Mouse (Mus musculus): ENCODE results near the gene Pqlc3. TPM values are rescaled to one million over a fixed set of nuclear protein-coding genes. Genes with fewer than 3 reads are reported as not detected.

The Pqlc3 gene
- total and polyA plus RNA-seq, 3 experiments: 5.2 to 13.1 TPM; not detected in 1

- TF ChIP-seq CHD2 (IDR thresholded peaks at IDR 0.05; ENCODE audit: low read length): no peak
- no peak for TF ChIP-seq MXI1 (IDR thresholded peaks at IDR 0.05; ENCODE audit: low read depth, low read length)
- TF ChIP-seq UBTF (IDR thresholded peaks at IDR 0.05; ENCODE audit: borderline replicate concordance, insufficient read depth, low read depth, low read length): no peak
- TF ChIP-seq ZC3H11A (IDR thresholded peaks at IDR 0.05; ENCODE audit: low read depth, low read length): no peak
- no peak for TF ChIP-seq USF2 (IDR thresholded peaks at IDR 0.05; ENCODE audit: borderline replicate concordance in 1 of 2, insufficient read depth in 1 of 2, low read depth in 1 of 2, low read length in 2 of 2)
- no peak for TF ChIP-seq ZKSCAN1 (IDR thresholded peaks at IDR 0.05; ENCODE audit: low read depth, low read length)
- no peak for TF ChIP-seq HCFC1 (IDR thresholded peaks at IDR 0.05; ENCODE audit: low read depth, low read length)
- no peak for TF ChIP-seq SIN3A (IDR thresholded peaks at IDR 0.05; ENCODE audit: low read length)
- no peak for TF ChIP-seq TCF12 (IDR thresholded peaks at IDR 0.05; ENCODE audit: low read depth, low read length)
- TF ChIP-seq RCOR1 (IDR thresholded peaks at IDR 0.05; ENCODE audit: low read depth, low read length): no peak
- TF ChIP-seq POLR2A (IDR thresholded peaks at IDR 0.05; ENCODE audit: control insufficient read depth in 1 of 2, insufficient read depth in 1 of 2, low read depth in 1 of 2, low read length in 2 of 2, poor library complexity in 1 of 2): no peak
- no peak for TF ChIP-seq SMC3 (IDR thresholded peaks at IDR 0.05; ENCODE audit: low read depth, low read length)
- TF ChIP-seq MAFK (IDR thresholded peaks at IDR 0.05; ENCODE audit: borderline replicate concordance, low read depth, low read length): no peak
- no peaks in the 10 kb centered on the region for H3K9me3 ChIP-seq (replicated peaks; ENCODE audit: insufficient read depth, low read length)
- H3K27me3 ChIP-seq (ENCODE audit: control insufficient read depth in 1 of 2, insufficient read depth in 2 of 2, low read length in 2 of 2): no peaks in the 10 kb centered on the region
- no peak overlapping the region for H3K9ac ChIP-seq (ENCODE audit: control insufficient read depth, low read depth, low read length, poor library complexity, severe bottlenecking)
- H3K36me3 ChIP-seq (ENCODE audit: control insufficient read depth in 1 of 2, insufficient read depth in 2 of 2, low read length in 2 of 2): peaks cover 2 to 14% of the 10 kb centered on the region in 2 experiments
- H3K4me1 ChIP-seq (ENCODE audit: control insufficient read depth in 1 of 2, insufficient read depth in 2 of 2, low read length in 2 of 2): no peaks in the 10 kb centered on the region
- no peak overlapping the region for H3K4me3 ChIP-seq (ENCODE audit: control insufficient read depth in 1 of 2, insufficient read depth in 1 of 2, low read depth in 2 of 2, low read length in 2 of 2)
- no peaks in the 10 kb centered on the region for H3K79me2 ChIP-seq (ENCODE audit: control insufficient read depth, insufficient read depth, low read length, poor library complexity)
- DNase-seq (ENCODE audit: low read depth, low spot score): no peak
- H3K27ac ChIP-seq (ENCODE audit: control insufficient read depth, low read depth, low read length): no peak overlapping the region
Observed at GRCm38 (mm10) chr12:16948239-16948638, 52.0 kb downstream of the Pqlc3 start.

GRCm38 (mm10) chr12:16941976-16942375 lies 58.2 kb downstream of the Pqlc3 start:
- Histone ChIP-seq H3K79me2 (ENCODE audit: control insufficient read depth, insufficient read depth, low read length, poor library complexity) (no peaks in the 10 kb centered on the region), H3K27ac (ENCODE audit: control insufficient read depth, low read depth, low read length) (peak overlapping the region; percentile 28; the same call in 1 of the 2 replicates), H3K4me1 (ENCODE audit: control insufficient read depth in 1 of 2, insufficient read depth in 2 of 2, low read length in 2 of 2) (peaks cover 0 to 5% of the 10 kb centered on the region in 2 experiments; a peak in 2 of 4 replicates), H3K9ac (ENCODE audit: control insufficient read depth, low read depth, low read length, poor library complexity, severe bottlenecking) (no peak overlapping the region), H3K36me3 (ENCODE audit: control insufficient read depth in 1 of 2, insufficient read depth in 2 of 2, low read length in 2 of 2) (peaks cover 12 to 16% of the 10 kb centered on the region in 2 experiments), H3K27me3 (ENCODE audit: control insufficient read depth in 1 of 2, insufficient read depth in 2 of 2, low read length in 2 of 2) (no peaks in the 10 kb centered on the region), H3K9me3 (replicated peaks; ENCODE audit: insufficient read depth, low read length) (no peaks in the 10 kb centered on the region), H3K4me3 (ENCODE audit: control insufficient read depth in 1 of 2, insufficient read depth in 1 of 2, low read depth in 2 of 2, low read length in 2 of 2) (no peak overlapping the region)
- peak; percentile 78 for DNase-seq (ENCODE audit: low read depth, low spot score)
- no peak for TF ChIP-seq NELFE (IDR thresholded peaks at IDR 0.05; ENCODE audit: low read depth, low read length)
- TF ChIP-seq ZNF384 (IDR thresholded peaks at IDR 0.05; ENCODE audit: low read depth, low read length): peak; percentile 93
- TF ChIP-seq MYB (IDR thresholded peaks at IDR 0.05; ENCODE audit: low read depth, low read length): no peak
- TF ChIP-seq ZC3H11A (IDR thresholded peaks at IDR 0.05; ENCODE audit: low read depth, low read length): no peak
- no peak for TF ChIP-seq MXI1 (IDR thresholded peaks at IDR 0.05; ENCODE audit: low read depth, low read length)
- no peak for TF ChIP-seq TBP (IDR thresholded peaks at IDR 0.05; ENCODE audit: low read depth, low read length)
- TF ChIP-seq POLR2AphosphoS5 (IDR thresholded peaks at IDR 0.05; ENCODE audit: borderline replicate concordance, low read depth, low read length): no peak
- TF ChIP-seq CTCF (IDR thresholded peaks at IDR 0.05 in 2 of 3, conservative IDR thresholded peaks at IDR 0.05 in 1 of 3; ENCODE audit: control insufficient read depth in 1 of 3, insufficient read depth in 1 of 3, low read depth in 2 of 3, low read length in 3 of 3, poor library complexity in 1 of 3, severe bottlenecking in 1 of 3): no peak
- TF ChIP-seq RAD21 (IDR thresholded peaks at IDR 0.05; ENCODE audit: low read depth, low read length): no peak
- TF ChIP-seq MAX (IDR thresholded peaks at IDR 0.05; ENCODE audit: low read length): no peak
- no peak for TF ChIP-seq POLR2AphosphoS2 (IDR thresholded peaks at IDR 0.05; ENCODE audit: low read length)
- peak; percentile 71 for TF ChIP-seq GATA1 (IDR thresholded peaks at IDR 0.05; ENCODE audit: low read depth, low read length)
- TF ChIP-seq RCOR1 (IDR thresholded peaks at IDR 0.05; ENCODE audit: low read depth, low read length): peak; percentile 71; the same call in 1 of the 2 replicates
- TF ChIP-seq HCFC1 (IDR thresholded peaks at IDR 0.05; ENCODE audit: low read depth, low read length): no peak
- no peak for TF ChIP-seq ZKSCAN1 (IDR thresholded peaks at IDR 0.05; ENCODE audit: low read depth, low read length)
- no peak for TF ChIP-seq E2F4 (IDR thresholded peaks at IDR 0.05; ENCODE audit: borderline replicate concordance, low read depth, low read length)
- no peak for TF ChIP-seq KAT2A (conservative IDR thresholded peaks at IDR 0.05; ENCODE audit: low read depth, low read length)
- peak; percentile 17; the same call in 1 of the 2 replicates for TF ChIP-seq TAL1 (IDR thresholded peaks at IDR 0.05; ENCODE audit: low read length)
- TF ChIP-seq NRF1 (IDR thresholded peaks at IDR 0.05; ENCODE audit: insufficient read depth, low read depth, low read length, poor library complexity, severe bottlenecking): no peak
- peak; percentile 71 to 76 for TF ChIP-seq EP300 (IDR thresholded peaks at IDR 0.05; ENCODE audit: low read depth in 1 of 2, low read length in 2 of 2)
- no peak for TF ChIP-seq UBTF (IDR thresholded peaks at IDR 0.05; ENCODE audit: borderline replicate concordance, insufficient read depth, low read depth, low read length)
- TF ChIP-seq SIN3A (IDR thresholded peaks at IDR 0.05; ENCODE audit: low read length): no peak; the same call in 1 of the 2 replicates
- TF ChIP-seq MAFK (IDR thresholded peaks at IDR 0.05; ENCODE audit: borderline replicate concordance, low read depth, low read length): no peak
- TF ChIP-seq ZMIZ1 (IDR thresholded peaks at IDR 0.05; ENCODE audit: low read depth, low read length): no peak
- no peak for TF ChIP-seq SMC3 (IDR thresholded peaks at IDR 0.05; ENCODE audit: low read depth, low read length)
- TF ChIP-seq BHLHE40 (IDR thresholded peaks at IDR 0.05; ENCODE audit: borderline replicate concordance, low read depth, low read length): no peak

Measured in MEL (cell line).